Mouse (Mus musculus): Measurements from ENCODE around the gene Apba2. TPM values are rescaled to one million over a fixed set of nuclear protein-coding genes. Genes with fewer than 3 reads are reported as not detected.

Gene Apba2
- total RNA-seq, 4 experiments from 2014 or later = 1.1 to 1.9 (median 1.4) TPM

GRCm38 (mm10) chr7:64586133-64586532 is 84.6 kb downstream of the Apba2 start:
- DNase-seq (ENCODE audit: low spot score) = no peak

DNA sequence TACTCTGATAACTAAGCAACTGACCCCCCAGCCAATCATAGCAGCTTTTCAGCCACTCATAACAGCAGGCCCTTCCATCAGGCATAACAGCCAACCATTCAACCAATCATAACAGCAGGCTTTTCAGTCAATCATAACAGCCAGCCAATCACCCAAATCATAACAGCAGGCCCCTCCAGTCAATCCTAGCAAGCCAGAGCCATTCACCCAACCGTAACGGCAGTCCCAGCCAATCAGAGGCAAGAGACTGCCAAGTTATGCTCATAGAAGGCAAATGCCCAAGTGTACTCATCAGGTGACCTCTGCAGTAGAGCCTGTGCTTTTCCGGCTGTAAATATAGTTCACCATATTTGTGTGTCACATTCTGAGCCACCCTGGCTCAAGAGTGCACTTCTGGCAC is 85.1 kb downstream of the Apba2 start:
- no peak for DNase-seq (ENCODE audit: low spot score)

- DNase-seq (ENCODE audit: low spot score) = no peak
Observed at GRCm38 (mm10) chr7:64588636-64589389, 87.3 kb downstream of the Apba2 start.

DNA sequence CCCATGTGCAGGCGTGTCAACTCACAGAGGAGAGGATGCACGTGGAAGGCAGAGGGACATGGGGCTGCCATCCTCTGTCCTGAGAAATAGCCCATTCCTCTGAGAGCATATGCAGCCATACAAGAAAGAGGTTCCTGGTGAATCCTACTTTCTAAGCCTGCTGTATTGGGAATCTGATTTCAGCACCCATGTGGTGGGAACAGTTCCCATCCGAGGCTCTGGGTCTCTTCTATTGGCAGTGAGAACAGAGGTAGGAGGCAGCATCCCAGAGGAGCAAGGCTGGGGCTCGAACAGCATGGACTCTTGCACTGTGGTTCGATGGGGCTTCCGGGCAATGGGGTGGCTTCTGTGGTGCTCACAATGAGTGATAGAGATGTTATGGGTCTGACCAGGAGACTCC is 93.8 kb downstream of the Apba2 start:
- no peak for DNase-seq (ENCODE audit: low spot score)

DNA sequence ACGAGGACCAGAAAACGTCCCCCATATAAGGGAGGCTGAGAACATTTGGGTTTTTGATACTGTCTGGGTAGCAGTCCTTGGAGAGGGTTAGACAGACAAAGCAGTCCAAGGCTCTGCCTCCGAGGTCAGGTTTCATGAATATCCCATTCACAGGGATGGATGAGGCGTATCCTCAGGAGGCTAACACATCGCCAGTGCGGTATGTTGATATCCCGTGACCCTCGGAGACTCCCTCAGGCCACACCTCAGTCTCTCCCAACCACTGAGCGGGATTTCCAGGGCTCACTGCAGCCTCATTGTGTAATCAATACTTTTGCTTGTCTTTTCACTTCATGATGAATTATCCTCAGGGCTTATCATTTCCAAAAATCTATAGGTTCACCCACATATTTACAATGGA is 95.1 kb downstream of the Apba2 start:
- no peak for DNase-seq (ENCODE audit: low spot score)

DNA sequence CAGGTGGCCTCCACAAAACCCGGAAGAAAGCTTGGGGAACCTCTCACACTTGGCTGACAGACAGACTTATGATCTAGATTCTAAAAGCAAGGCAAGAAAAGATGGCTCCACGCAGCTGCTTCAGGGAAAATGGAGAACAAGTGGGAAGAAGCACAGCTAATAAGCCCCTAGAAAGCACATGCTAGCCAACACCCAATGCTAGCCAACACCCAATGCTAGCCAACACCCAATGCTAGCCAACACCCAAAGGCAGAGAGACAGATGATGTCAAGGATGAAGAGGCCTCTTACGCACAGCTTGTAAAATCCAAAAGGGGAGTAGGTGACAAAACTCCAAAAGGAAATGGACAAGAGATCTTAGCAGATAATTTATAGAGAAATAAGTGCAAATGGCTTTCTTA is 108.4 kb downstream of the Apba2 start:
- no peak for DNase-seq (ENCODE audit: low spot score)

- DNase-seq (ENCODE audit: low spot score) = no peak
Observed at GRCm38 (mm10) chr7:64610875-64611274, 109.4 kb downstream of the Apba2 start.

GRCm38 (mm10) chr7:64619261-64619660 is 117.8 kb downstream of the Apba2 start:
- no peak for DNase-seq (ENCODE audit: low spot score)

GRCm38 (mm10) chr7:64626494-64626893 is 125.0 kb downstream of the Apba2 start:
- no peak for DNase-seq (ENCODE audit: low spot score)

DNA sequence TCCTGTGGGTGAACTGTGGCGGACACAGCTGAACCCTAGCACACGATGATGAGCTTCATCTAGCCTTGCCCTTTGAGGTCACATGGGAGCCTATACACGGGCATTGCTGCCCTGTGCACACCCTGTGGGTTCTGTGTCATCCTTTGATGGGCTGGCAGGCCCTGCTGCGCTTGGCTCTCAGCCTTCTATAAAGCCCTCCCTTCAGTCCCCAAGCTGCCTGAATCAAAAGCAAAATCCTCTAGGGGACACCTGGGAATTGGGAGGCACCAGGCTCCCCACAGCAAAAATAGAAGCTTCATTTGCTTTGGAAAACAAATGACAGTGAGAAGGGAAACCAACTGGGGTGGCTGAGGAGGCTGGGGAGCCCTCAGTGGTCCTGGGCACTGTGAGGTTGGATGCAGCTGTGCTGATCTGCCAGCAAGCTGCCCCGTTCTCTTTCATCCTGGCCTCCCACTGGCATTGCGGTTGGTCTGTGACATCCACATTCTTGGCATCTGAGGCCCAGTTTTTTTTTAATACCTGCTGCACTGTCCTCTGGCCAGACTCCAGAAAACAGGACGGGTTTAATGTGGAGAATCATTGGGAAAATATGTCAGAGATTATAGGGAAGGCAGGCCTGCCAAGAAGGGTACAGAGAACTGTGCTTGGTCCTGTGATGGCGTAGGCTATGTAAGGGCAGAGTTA is 126.6 kb downstream of the Apba2 start:
- DNase-seq (ENCODE audit: low spot score) = no peak

- DNase-seq (ENCODE audit: low spot score) = no peak
Observed at GRCm38 (mm10) chr7:64630697-64631096, 129.2 kb downstream of the Apba2 start.

- no peak for DNase-seq (ENCODE audit: low spot score)
Observed at GRCm38 (mm10) chr7:64631131-64631530, 129.6 kb downstream of the Apba2 start.

- DNase-seq (ENCODE audit: low spot score) = no peak
Observed at GRCm38 (mm10) chr7:64631781-64632351, 130.4 kb downstream of the Apba2 start.

DNA sequence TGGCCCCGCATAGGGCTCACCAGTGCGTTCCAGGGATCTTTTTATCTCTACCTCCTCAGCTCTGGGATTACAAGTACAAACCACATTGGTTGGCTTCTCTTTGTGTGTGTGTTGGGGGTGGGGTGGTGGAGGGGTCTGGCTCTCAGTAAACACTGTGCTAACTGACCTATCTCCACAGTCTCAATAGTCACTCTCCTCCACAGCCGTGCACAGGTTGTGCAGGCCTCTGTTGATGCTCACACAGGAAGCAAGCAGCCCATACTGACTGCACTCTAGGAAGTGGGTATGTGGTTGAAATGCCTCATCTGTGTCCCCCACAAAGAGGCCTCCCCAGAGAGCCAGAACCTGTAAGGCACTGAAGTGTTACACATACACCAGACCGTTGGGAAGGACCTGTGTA is 131.7 kb downstream of the Apba2 start:
- DNase-seq (ENCODE audit: low spot score) = no peak

- no peak for DNase-seq (ENCODE audit: low spot score)
Observed at GRCm38 (mm10) chr7:64633916-64634315, 132.4 kb downstream of the Apba2 start.

DNA sequence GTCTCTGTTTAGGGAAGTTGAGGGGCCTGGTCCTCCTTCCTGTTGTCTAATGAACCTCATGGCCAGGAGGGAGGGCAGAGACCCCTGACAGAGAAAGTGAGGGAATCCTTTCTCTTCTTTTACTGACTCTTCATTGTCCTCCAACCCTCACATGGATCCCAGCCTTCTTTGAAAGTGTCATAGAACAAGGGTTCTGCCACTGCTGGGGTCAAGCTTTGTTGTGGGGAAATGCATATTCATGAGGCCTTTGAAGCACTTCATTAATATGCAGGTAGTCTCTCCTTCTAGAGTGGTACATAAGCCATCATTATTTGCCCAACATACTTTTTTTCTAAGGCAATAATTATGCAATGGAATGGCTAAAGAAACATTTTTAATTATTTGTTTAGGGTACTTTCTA is 133.0 kb downstream of the Apba2 start:
- DNase-seq (ENCODE audit: low spot score) = no peak

GRCm38 (mm10) chr7:64638922-64639321 is 137.4 kb downstream of the Apba2 start:
- DNase-seq (ENCODE audit: low spot score) = no peak

DNA sequence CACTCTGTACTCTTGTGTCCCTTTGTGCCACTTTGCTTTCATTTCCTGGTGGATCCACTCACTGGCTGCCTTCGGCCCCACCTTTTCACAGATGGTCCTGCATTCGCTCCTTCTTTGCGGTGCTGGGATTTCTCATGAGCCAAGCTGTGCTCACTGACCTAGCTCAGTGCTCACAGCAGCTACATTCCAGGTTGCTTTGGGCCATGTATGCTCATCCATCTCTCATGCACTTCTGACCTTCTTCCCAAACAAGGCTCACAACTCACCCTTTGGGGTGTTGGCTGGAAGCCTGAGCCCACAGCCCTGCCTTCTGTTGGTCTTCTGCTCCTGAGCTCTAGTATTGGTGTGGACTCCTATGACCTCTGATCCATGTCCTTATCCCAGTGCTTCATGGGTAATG is 139.1 kb downstream of the Apba2 start:
- DNase-seq (ENCODE audit: low spot score) = no peak

GRCm38 (mm10) chr7:64642903-64643302 is 141.4 kb downstream of the Apba2 start:
- no peak for DNase-seq (ENCODE audit: low spot score)

DNA sequence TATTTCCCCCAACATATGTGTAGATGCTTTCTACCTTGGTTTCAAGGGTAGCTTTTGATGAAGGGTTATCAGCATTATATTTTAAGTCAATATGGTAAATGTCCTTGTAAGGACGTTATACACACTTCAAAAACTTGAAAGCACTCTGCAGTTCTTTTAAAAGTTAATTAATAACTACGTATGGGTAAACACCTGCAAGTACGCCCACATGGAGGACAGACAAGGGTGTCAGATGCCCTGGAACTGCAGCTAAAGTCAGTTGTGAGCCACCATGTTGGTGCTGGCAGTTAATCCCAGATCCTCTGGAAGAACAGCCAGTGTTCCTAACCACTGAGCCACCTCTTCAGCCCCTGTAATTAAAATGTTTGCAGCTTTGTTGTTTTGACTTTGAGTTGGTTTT is 144.0 kb downstream of the Apba2 start:
- no peak for DNase-seq (ENCODE audit: low spot score)

GRCm38 (mm10) chr7:64646046-64646445 is 144.5 kb downstream of the Apba2 start:
- DNase-seq (ENCODE audit: low spot score) = no peak

DNA sequence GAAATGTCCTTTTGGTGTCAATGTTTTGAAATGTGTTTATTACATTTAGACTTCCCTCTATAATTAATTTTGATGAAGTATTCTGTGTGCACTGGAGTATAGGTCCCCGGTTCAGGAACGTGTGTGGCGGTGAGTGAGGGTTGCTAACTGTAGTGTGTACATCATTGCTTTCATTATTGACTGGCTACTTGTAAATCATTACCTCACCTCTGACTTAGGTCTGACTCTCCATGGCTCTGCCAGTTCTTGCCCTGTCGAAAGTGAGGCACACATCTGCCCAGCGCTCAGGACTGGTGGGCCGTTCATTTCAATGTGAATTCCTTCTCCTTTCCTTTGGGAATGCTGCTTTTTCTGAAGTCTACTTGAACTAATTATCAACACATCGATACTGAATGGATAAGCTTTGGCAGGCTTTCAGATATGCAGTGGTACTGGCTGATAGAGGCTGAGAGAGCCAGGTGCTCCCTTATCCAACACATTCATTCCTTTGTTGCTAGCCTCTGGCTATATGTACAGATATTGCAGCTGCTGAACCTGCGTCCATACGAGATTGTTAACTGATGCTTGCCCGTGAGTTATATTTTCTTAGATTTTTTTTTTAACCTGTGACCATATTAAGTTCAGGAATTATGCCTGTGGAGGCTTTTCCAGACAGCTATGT is 147.6 kb downstream of the Apba2 start:
- DNase-seq (ENCODE audit: low spot score) = no peak

GRCm38 (mm10) chr7:64651963-64652362 is 150.5 kb downstream of the Apba2 start:
- no peak for DNase-seq (ENCODE audit: low spot score)
